Mouse (Mus musculus) stomach, postnatal 0 days (tissue): ENCODE measurements around the gene Zpr1. TPM values are rescaled to one million over a fixed set of nuclear protein-coding genes. Genes with fewer than 3 reads are reported as not detected.
A peak's percentile ranks its signal among the peaks of the same experiment; 100 is the strongest.

Experiments used
- ATAC-seq: fragments of 200-750 bp; cut with Nextera tagmentation; 2 replicates; pipeline ENCODE4 v1.8.0; 2017; ENCODE audit not compliant: low FRiP score, low TSS enrichment
- DNase-seq: peaks from one replicate; pipeline ENCODE4 v3.0.0-alpha.2; 2016; ENCODE audit warnings: low spot score
- H3K27ac ChIP-seq: fragments of 300-500 bp; sonication (generic); replicated peaks from 2 replicates; pipeline ENCODE4 v1.5.1; 2014; ENCODE audit warnings: mild to moderate bottlenecking, control low read depth
- H3K27me3 ChIP-seq: fragments of 300-500 bp; sonication (generic); 2 replicates; pipeline ENCODE4 v1.6.1; 2014; ENCODE audit warnings: low read length; ENCODE audit not compliant: control insufficient read depth, insufficient read depth
- H3K36me3 ChIP-seq: fragments of 300-500 bp; sonication (generic); 2 replicates; pipeline ENCODE4 v1.6.1; 2014; ENCODE audit warnings: low read length, mixed read lengths; ENCODE audit not compliant: control insufficient read depth, insufficient read depth
- H3K4me1 ChIP-seq: fragments of 300-500 bp; sonication (generic); replicated peaks from 2 replicates; pipeline ENCODE4 v1.6.1; 2014; ENCODE audit warnings: antibody characterized with exemption; ENCODE audit not compliant: control insufficient read depth, insufficient read depth
- H3K4me2 ChIP-seq: fragments of 300-500 bp; sonication (generic); replicated peaks from 2 replicates; pipeline ENCODE4 v1.6.1; 2014; ENCODE audit warnings: low read depth, mild to moderate bottlenecking, control low read depth, moderate library complexity
- H3K4me3 ChIP-seq: fragments of 300-500 bp; sonication (generic); 2 replicates; pipeline ENCODE4 v1.5.1; 2014; ENCODE audit warnings: low read depth, low read length, control low read depth
- H3K9ac ChIP-seq: fragments of 300-500 bp; sonication (generic); 2 replicates; pipeline ENCODE4 v1.6.1; 2014; ENCODE audit warnings: mild to moderate bottlenecking, low read length, control low read depth, mixed read lengths
- H3K9me3 ChIP-seq: fragments of 300-500 bp; sonication (generic); 2 replicates; pipeline ENCODE4 v1.6.1; 2016; ENCODE audit warnings: low read length; ENCODE audit not compliant: control insufficient read depth
- CTCF ChIP-seq: IDR thresholded peaks from 2 replicates; pipeline ENCODE4 v1.5.1; 2016; ENCODE audit warnings: antibody characterized with exemption, low read depth, mild to moderate bottlenecking, moderate library complexity
- EP300 ChIP-seq: optimal IDR thresholded peaks from 2 replicates; pipeline ENCODE3; 2016; ENCODE audit warnings: antibody characterized with exemption
- WGBS: fragments of 180-500 bp; shearing (Covaris S2); extraction: QIAGEN DNeasy Blood & Tissue Kit; methylation state at CpG from one replicate; pipeline ENCODE4 v1.1.7; 2014; 5-methylcytosine and 5-hydroxymethylcytosine counted together
- polyA plus RNA-seq: library from polyadenylated mRNA; unstranded; fragments of >200 nt; fragmentation: Nextera tagmentation; extraction: Ambion mirVana; gene quantifications from 2 replicates; pipeline ENCODE4 v1.2.1, GENCODE M21; 2015

Zpr1 gene
- polyA plus RNA-seq, 1 experiment from 2014 or later: 32.6 TPM

GRCm38 (mm10) chr9:46238850-46239249 lies 34.0 kb upstream of the Zpr1 start:
- Histone ChIP-seq H3K4me2 (no peak overlapping the region), H3K27me3 (no peaks in the 10 kb centered on the region), H3K9me3 (no peaks in the 10 kb centered on the region), H3K27ac (no peak overlapping the region), H3K36me3 (no peaks in the 10 kb centered on the region), H3K4me1 (no peaks in the 10 kb centered on the region; the same call in 1 of the 2 replicates), H3K4me3 (no peak overlapping the region), H3K9ac (no peak overlapping the region)
- ATAC-seq: no peak
- WGBS: 81% methylated on average over 7 of the region's 7 CpGs
- no peak for DNase-seq
- TF ChIP-seq EP300: no peak
- no peak for TF ChIP-seq CTCF

- Histone ChIP-seq H3K4me1 (no peaks in the 10 kb centered on the region; the same call in 1 of the 2 replicates), H3K4me3 (no peak within 1 kb of the TSS), H3K9ac (no peak within 1 kb of the TSS), H3K9me3 (no peaks in the 10 kb centered on the region), H3K27me3 (no peaks in the 10 kb centered on the region), H3K36me3 (no peaks in the 10 kb centered on the region), H3K4me2 (no peak within 1 kb of the TSS), H3K27ac (no peak within 1 kb of the TSS)
- no peak for ATAC-seq
- 67% methylated on average over 7 of the region's 7 CpGs for WGBS
- DNase-seq: no peak
- no peak for TF ChIP-seq CTCF
Observed at GRCm38 (mm10) chr9:46240526-46241153, 32.2 kb upstream of the Zpr1 start, which contains the start of gene Apoa4. Gene Apoa4 (plus strand): TSS chr9:46240696.

GRCm38 (mm10) chr9:46241818-46242217 lies 31.0 kb upstream of the Zpr1 start:
- Histone ChIP-seq H3K27ac (no peak overlapping the region), H3K9me3 (no peaks in the 10 kb centered on the region), H3K27me3 (no peaks in the 10 kb centered on the region), H3K36me3 (no peaks in the 10 kb centered on the region), H3K4me2 (no peak overlapping the region), H3K4me3 (no peak overlapping the region), H3K4me1 (no peaks in the 10 kb centered on the region; the same call in 1 of the 2 replicates), H3K9ac (no peak overlapping the region)
- no peak for TF ChIP-seq CTCF
- TF ChIP-seq EP300: no peak
- 52% methylated on average over 2 of the region's 2 CpGs for WGBS
- peak; percentile 63 for DNase-seq
- ATAC-seq: peak; percentile 75

GRCm38 (mm10) chr9:46243122-46243521 lies 29.7 kb upstream of the Zpr1 start:
- no peak for TF ChIP-seq EP300
- no peak for TF ChIP-seq CTCF
- 74% methylated on average over 4 of the region's 4 CpGs for WGBS
- H3K4me1 ChIP-seq: no peaks in the 10 kb centered on the region; the same call in 1 of the 2 replicates
- no peaks in the 10 kb centered on the region for H3K9me3 ChIP-seq
- no peak overlapping the region for H3K27ac ChIP-seq
- no peaks in the 10 kb centered on the region for H3K27me3 ChIP-seq
- no peak overlapping the region for H3K4me3 ChIP-seq
- H3K4me2 ChIP-seq: no peak overlapping the region
- no peak for ATAC-seq
- H3K36me3 ChIP-seq: no peaks in the 10 kb centered on the region
- H3K9ac ChIP-seq: no peak overlapping the region
- DNase-seq: no peak

- no peak overlapping the region for H3K27ac ChIP-seq
- no peaks in the 10 kb centered on the region for H3K27me3 ChIP-seq
- no peak overlapping the region for H3K4me3 ChIP-seq
- H3K4me1 ChIP-seq: no peaks in the 10 kb centered on the region; the same call in 1 of the 2 replicates
- no peaks in the 10 kb centered on the region for H3K9me3 ChIP-seq
- WGBS: 39% methylated on average over 8 of the region's 8 CpGs
- H3K4me2 ChIP-seq: no peak overlapping the region
- no peak overlapping the region for H3K9ac ChIP-seq
- DNase-seq (no peak), ATAC-seq (no peak)
- TF ChIP-seq CTCF (no peak), EP300 (no peak)
- no peaks in the 10 kb centered on the region for H3K36me3 ChIP-seq
Observed at GRCm38 (mm10) chr9:46243584-46243983, 29.3 kb upstream of the Zpr1 start.

GRCm38 (mm10) chr9:46246752-46247324 lies 26.0 kb upstream of the Zpr1 start:
- 17% methylated on average over 11 of the region's 11 CpGs for WGBS
- H3K4me2 ChIP-seq: peak overlapping the region; percentile 19; the same call in 1 of the 2 replicates
- peak; percentile 76 for ATAC-seq

More at GRCm38 (mm10) chr9:46246752-46247324, 26.0 kb upstream of the Zpr1 start:
- Histone ChIP-seq H3K9ac (no peak overlapping the region), H3K27me3 (no peaks in the 10 kb centered on the region), H3K27ac (no peak overlapping the region), H3K4me1 (no peaks in the 10 kb centered on the region), H3K9me3 (no peaks in the 10 kb centered on the region), H3K4me3 (no peak overlapping the region), H3K36me3 (no peaks in the 10 kb centered on the region)
- peak; percentile 84 for DNase-seq
- TF ChIP-seq CTCF (peak; percentile 93), EP300 (no peak)
